Mouse (Mus musculus) liver, embryonic 14.5 days (tissue): ENCODE data around the gene Adpgk.

Experiments used
- CTCF ChIP-seq: IDR thresholded peaks from 2 replicates; pipeline ENCODE4 v1.5.1; 2016; ENCODE audit warnings: antibody characterized with exemption, low read depth, control low read depth
- EP300 ChIP-seq: IDR thresholded peaks from 2 replicates; pipeline ENCODE4 v1.6.1; 2016; ENCODE audit warnings: antibody characterized with exemption, low read depth

DNA sequence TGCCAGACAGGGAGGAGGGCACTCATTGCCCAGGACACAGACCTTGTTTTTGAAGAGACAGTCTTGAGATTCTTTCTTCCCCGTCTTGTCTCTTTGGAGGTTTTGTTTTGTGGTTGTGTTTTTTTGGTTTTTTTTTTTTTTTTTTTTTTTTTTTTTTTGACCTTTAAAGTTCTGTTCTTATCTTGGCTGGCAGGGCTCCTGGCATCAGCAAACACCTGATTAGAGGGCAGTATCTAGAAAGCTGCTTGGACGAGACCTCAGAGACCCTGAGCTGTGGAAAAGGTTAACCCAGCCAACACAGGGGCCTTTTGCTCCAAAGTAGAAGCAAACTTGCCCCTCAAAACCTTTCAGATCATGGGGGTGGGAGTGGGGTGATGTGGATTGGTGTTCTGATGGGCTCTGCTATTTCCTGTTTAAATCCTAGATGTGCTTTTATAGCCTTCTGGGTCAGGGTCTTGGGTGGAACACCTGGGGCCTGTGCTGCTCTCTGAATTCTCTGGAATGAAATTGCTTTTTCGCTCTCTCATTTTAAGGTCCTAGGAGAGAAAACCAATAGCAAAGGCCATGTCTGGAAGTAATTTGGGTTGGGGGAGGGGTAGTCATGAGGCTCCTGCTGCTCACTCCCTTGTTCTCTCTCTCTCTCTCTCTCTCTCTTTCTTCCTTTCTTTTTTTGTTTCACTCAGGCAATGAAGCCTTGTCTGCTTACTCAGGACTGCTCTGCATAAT, 2.5 kb upstream of the Adpgk start:
- no peak for TF ChIP-seq CTCF
- peak; percentile 54 for TF ChIP-seq EP300
